Mouse (Mus musculus) cerebral cortex, adult 2 months (tissue): Measurements from ENCODE around the gene Myo1e.

Experiments
- WGBS: fragments of 180-500 bp; shearing (Covaris S2); methylation state at CpG from one replicate; pipeline ENCODE4 v1.1.7; 2018; 5-methylcytosine and 5-hydroxymethylcytosine counted together

Myo1e gene

GRCm38 (mm10) chr9:70220461-70221170 is 13.5 kb downstream of the Myo1e start:
- 79% methylated on average over 7 of the region's 7 CpGs for WGBS

GRCm38 (mm10) chr9:70223142-70223541 is 16.0 kb downstream of the Myo1e start:
- WGBS = 81% methylated on average over 4 of the region's 4 CpGs

DNA sequence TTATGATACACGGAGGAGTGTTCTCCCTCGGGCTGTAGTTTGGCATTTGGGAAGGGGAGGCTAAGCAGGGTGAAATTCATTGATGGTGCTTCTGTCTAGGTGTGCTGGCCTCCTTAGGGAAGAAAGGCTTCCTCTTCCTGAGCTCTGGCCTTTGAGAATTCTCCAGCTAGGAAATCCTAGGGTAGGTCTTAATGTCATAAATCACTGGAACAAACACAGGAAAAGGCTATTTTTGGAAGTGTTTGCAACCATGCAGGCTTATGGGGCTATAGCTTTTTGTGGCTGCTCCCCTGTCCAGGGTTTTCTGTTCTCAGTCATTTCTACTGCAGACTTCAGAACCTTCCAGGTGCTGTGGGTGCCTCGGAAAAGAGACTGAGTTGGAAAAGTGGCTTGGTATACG is 16.9 kb downstream of the Myo1e start:
- 77% methylated on average over 4 of the region's 4 CpGs for WGBS

DNA sequence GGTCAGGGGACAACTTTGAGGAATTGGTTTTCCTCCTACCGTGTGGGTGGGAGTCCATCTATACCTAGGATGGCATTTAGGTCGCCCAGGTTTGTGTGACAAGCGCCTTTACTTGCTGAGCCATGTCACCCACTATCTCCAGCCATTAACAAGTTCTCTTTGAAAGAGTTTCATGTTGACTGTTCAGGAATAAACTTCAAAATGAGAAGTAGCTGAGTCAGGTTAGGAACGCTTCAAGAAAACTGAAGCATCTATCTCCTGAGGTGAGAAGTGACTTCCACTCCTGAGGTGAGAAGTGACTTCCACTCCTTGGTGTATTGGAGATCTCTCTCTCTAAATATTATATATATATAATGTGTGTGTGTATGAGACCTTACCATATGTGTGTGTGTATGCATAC is 19.2 kb downstream of the Myo1e start:
- 93% methylated on average over 4 of the region's 4 CpGs for WGBS

- 88% methylated on average over 8 of the region's 8 CpGs for WGBS
Observed at GRCm38 (mm10) chr9:70229823-70230222, 22.7 kb downstream of the Myo1e start.

GRCm38 (mm10) chr9:70232044-70233010 is 25.2 kb downstream of the Myo1e start:
- 76% methylated on average over 10 of the region's 10 CpGs for WGBS

GRCm38 (mm10) chr9:70237136-70237535 is 30.0 kb downstream of the Myo1e start:
- 83% methylated on average over 3 of the region's 3 CpGs for WGBS

DNA sequence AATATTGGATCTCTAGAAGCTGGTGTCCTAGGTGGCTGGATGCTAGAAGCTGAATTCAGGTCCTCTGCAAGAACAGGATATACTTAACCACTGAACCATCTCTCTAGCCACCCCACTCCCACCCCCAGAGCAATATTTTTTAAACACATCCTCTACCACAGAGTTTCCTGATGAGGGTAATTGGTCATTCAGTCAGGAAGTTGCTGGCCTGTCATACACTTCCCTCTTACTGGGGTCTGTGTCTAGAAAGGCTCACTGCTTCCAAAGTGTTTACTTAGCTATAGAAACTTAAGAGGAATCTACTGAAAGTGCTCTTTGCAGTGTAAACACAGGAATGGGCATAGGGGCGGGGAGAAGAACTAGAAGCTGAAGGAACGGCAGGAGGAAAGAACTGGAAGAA is 30.4 kb downstream of the Myo1e start:
- WGBS = 71% methylated on average over 2 of the region's 2 CpGs

GRCm38 (mm10) chr9:70238391-70238790 is 31.2 kb downstream of the Myo1e start:
- 95% methylated on average over 6 of the region's 6 CpGs for WGBS

DNA sequence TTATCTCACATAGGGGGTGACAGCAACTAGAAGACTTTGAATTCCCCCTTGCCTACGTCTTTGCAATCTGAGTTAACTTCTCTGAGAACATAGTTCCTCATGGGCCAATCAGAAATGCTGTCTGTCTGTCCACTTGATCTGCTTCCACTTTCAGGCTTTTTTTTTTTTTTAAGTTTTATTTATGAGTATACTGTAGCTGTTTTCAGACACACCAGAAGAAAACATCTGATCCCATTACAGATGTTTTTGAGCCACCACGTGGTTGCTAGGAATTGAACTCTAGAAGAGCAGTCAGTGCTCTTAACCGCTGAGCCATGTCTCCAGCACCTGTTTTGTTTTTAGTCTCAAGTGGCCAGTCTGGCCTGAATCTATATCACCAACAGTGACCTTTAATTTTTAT is 32.1 kb downstream of the Myo1e start:
- 86% methylated on average over 3 of the region's 3 CpGs for WGBS

DNA sequence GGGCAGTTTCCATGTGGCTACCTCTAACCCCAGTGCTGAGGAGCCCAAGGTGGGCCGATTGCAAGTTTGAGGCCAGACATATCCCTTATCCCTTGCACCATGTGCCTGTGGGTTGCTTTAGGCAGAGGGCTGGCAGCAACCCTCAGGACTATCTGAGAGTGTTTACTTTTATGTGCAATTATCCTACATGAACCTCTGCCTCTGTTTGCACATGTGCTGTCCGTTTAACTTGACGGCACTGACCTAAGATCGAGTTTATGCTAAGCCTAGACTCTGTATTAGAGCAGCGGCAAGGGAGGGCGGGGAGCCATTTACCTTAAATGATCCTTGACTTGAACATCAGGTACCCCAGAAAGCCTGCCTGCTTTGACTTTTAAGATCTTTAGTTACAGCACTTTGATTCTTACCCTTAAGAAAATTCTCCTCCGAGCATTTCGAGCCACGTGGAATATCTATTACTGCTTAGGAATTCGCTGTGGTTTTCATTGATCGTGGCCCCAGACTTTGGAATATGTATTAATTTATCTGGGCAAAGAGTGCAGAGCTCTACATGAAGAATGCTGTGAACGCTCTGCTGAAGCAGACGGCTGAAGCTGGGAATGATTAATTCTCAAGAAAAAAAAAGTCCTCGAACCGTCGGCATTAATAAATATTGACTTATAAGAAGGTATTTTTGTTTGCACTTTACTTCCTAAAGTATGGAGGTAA is 33.7 kb downstream of the Myo1e start:
- 88% methylated on average over 16 of the region's 16 CpGs for WGBS

- WGBS = 73% methylated on average over 8 of the region's 8 CpGs
Observed at GRCm38 (mm10) chr9:70241411-70241961, 34.3 kb downstream of the Myo1e start.

- 87% methylated on average over 4 of the region's 4 CpGs for WGBS
Observed at GRCm38 (mm10) chr9:70242112-70242862, 35.1 kb downstream of the Myo1e start.

- 72% methylated on average over 8 of the region's 8 CpGs for WGBS
Observed at GRCm38 (mm10) chr9:70243241-70243640, 36.1 kb downstream of the Myo1e start.

DNA sequence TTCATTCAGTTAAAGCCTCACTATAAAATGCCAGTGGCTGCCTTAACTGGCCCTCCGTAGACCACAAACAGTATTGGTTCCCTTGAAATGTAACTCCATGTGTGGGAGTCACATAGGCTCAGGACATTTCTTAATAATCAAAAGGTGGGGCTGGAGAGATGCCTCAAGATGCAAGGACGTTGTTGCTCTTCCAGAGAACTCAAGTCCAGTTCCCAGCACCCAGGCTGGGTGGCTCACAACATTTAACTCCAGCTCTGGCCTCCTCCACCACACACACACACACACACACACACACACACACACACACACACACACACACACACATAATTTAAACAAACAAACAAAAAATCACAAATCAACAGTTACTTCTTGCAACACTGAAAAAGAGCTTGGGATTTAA is 36.6 kb downstream of the Myo1e start:
- 91% methylated on average over 2 of the region's 2 CpGs for WGBS

GRCm38 (mm10) chr9:70244115-70244514 is 37.0 kb downstream of the Myo1e start:
- WGBS = 91% methylated on average over 7 of the region's 7 CpGs

- 85% methylated on average over 9 of the region's 9 CpGs for WGBS
Observed at GRCm38 (mm10) chr9:70245040-70245439, 37.9 kb downstream of the Myo1e start.

GRCm38 (mm10) chr9:70246427-70246826 is 39.3 kb downstream of the Myo1e start:
- 82% methylated on average over 10 of the region's 10 CpGs for WGBS

DNA sequence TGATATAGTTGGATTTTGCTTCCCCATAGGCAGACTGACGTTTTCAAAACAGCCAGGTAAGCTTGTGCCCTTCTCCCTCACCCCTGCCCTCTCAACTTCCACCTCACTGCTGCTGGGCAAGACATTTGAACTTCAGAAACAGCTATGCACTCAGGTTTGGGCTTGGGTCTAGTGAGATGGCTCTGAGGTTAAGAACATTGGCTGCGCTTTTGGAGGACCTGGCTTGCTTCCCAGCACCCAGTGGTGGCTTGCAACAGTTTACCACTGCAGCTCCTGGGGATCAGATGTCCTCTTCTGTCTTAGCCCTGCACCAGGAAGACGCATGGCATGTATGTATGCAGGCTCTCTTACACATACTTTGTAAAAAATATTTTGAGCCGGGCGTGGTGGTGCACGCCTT is 40.9 kb downstream of the Myo1e start:
- WGBS = 98% methylated on average over 6 of the region's 6 CpGs

GRCm38 (mm10) chr9:70248826-70249225 is 41.7 kb downstream of the Myo1e start:
- WGBS = 78% methylated on average over 4 of the region's 4 CpGs
